Mouse (Mus musculus) large intestine, adult 2 months (tissue): ENCODE data around the gene Cd3g. TPM values are rescaled to one million over a fixed set of nuclear protein-coding genes. Genes with fewer than 3 reads are reported as not detected.

Source experiments
- DNase-seq: peaks from one replicate; pipeline ENCODE4 v3.0.0-alpha.2; 2012; ENCODE audit warnings: low read depth, low spot score
- WGBS: fragments of 180-500 bp; shearing (Covaris S2); methylation state at CpG from one replicate; pipeline ENCODE4 v1.1.7; 2018; 5-methylcytosine and 5-hydroxymethylcytosine counted together
- polyA plus RNA-seq: library from polyadenylated mRNA; depleted of rRNA; stranded (reverse); fragments of >200 nt; gene quantifications from 2 replicates; pipeline ENCODE4 v1.2.3, GENCODE M21; 2012; rRNA removed

Cd3g gene
- polyA plus RNA-seq, 1 experiment = 9.3 TPM

DNA sequence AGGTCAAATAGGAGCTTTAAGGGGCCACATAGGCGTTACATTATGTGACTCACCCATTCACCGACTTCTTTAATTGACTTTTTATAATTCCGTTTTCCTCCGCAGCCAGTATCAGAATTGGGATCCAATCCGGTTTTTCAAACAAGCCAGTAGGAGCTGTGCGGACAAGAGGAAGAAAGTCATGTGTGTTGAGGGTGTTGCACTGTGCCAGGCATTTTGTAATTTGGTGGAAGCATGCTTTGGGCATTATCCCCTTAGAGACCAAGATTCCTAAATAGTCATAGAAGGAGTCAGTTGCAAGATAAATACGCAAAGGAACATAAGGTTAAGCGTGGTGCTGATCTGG lies 59.1 kb downstream of the Cd3g start:
- WGBS = under 1% methylated on average over 8 of the region's 8 CpGs
- DNase-seq = no peak

DNA sequence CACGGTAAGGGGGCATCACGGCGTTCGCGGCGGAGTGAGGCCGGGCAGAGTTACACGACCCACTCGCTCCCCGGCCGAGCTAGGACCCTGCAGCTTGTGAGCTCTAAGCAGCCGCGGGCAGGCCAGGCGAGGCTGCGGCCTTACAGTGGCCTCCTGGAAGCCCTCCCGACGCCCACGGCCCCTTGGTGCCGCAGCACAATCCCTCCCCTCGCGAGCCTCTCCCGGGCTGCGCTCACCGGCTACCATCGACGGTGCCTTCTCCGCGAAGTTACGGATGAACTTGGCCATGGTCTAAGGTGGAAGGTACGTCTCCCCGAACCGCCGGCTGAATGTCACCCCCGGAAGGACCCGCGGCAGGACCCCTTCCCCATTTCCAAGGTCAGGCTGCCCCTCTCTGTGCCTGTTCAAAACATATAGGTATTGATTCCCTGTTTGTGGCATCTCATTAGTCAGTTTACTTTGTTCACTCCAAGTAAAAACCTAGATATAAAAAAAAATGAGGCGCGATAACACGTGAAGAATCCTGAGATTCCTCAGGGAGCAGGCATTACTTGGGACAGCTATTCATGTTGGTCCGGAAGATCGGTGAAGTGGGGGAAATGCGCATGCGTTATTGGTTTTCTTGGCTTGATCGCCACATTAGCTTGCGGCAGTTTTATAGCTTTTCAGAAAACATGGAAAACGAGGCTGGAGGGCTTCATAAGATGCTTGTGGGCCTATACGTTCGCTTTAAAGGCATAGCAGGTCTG lies 59.7 kb downstream of the Cd3g start, which contains the start of gene Atp5l:
Gene Atp5l, minus strand, starts transcription at position 369 of the 749 bp plus-strand sequence.
- DNase-seq = peak; percentile 89
- WGBS = under 1% methylated on average over 48 of the region's 48 CpGs

DNA sequence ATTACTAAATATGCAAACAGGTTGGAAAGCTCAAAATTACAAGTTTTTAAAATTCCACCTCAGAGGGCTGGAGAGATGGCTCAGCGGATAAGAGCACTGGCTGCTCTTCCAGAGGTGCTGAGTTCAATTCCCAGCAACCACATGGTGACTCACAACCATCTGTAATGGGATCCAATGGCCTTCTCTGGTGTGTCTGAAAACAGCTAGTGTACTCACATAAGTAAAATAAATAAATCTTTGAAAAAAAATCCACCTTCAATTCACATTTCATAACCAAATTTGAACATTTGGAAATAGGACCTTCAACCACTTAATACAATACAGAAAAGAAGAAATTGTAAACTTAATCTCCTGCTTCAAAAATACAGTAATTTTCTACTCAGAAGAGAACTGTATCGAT lies 60.6 kb downstream of the Cd3g start:
- WGBS = 22% methylated on average over 2 of the region's 2 CpGs
- no peak for DNase-seq

Other genes with a start within 250 kb of the Cd3g start
- gene Phldb1, start 245.2 kb downstream of the Cd3g start, polyA plus RNA-seq = 33.9 and 37.0 TPM in 2 replicates
- gene Arcn1, start 212.6 kb downstream of the Cd3g start, polyA plus RNA-seq = 57.8 and 73.6 TPM in 2 replicates
- gene Ift46, start 212.5 kb downstream of the Cd3g start, polyA plus RNA-seq = 34.8 and 43.1 TPM in 2 replicates
- 8.2 TPM in 2 replicates for gene Tmem25, start 181.1 kb downstream of the Cd3g start, polyA plus RNA-seq
- gene Ttc36, start 177.4 kb downstream of the Cd3g start, polyA plus RNA-seq = 6.9 and 11.8 TPM in 2 replicates
- 4.9 and 13.6 TPM in 2 replicates for gene Kmt2a, start 99.1 kb downstream of the Cd3g start, polyA plus RNA-seq
- gene Atp5l, start 59.7 kb downstream of the Cd3g start, polyA plus RNA-seq = 453 and 486 TPM in 2 replicates
- 10.3 and 15.9 TPM in 2 replicates for gene Ube4a, start 14.8 kb downstream of the Cd3g start, polyA plus RNA-seq
- 4.8 and 5.3 TPM in 2 replicates for gene Cd3d, start 1.4 kb upstream of the Cd3g start, polyA plus RNA-seq
- gene Cd3e, start 29.2 kb upstream of the Cd3g start, polyA plus RNA-seq = 11.1 and 14.3 TPM in 2 replicates
- 13.6 and 19.9 TPM in 2 replicates for gene Mpzl2, start 59.4 kb upstream of the Cd3g start, polyA plus RNA-seq
- gene Mpzl3, start 74.8 kb upstream of the Cd3g start, polyA plus RNA-seq = 4.5 and 7.6 TPM in 2 replicates
- 4.4 and 10.2 TPM in 2 replicates for gene Jaml, start 98.8 kb upstream of the Cd3g start, polyA plus RNA-seq
- gene Scn2b, start 137.4 kb upstream of the Cd3g start, polyA plus RNA-seq = 2.3 and 2.8 TPM in 2 replicates
- 0.05 and 0.10 TPM in 2 replicates for gene Scn4b, start 158.0 kb upstream of the Cd3g start, polyA plus RNA-seq
- 0.15 TPM in 1 of 2 replicates, not detected in the other for gene BC049352, start 201.6 kb upstream of the Cd3g start, polyA plus RNA-seq
- gene Tmprss4, start 223.7 kb upstream of the Cd3g start, polyA plus RNA-seq = 147 and 155 TPM in 2 replicates